Mouse (Mus musculus): ENCODE measurements around the gene Khdc4. TPM values are rescaled to one million over a fixed set of nuclear protein-coding genes. Genes with fewer than 3 reads are reported as not detected.
A peak's percentile ranks its signal among the peaks of the same experiment; 100 is the strongest.

The Khdc4 gene
- total RNA-seq, 2 experiments from 2014 or later = 55.1 to 55.5 TPM

GRCm38 (mm10) chr3:88758045-88758500 is 72.5 kb downstream of the Khdc4 start:
- no peak overlapping the region; the same call in 1 of the 2 replicates for H3K4me3 ChIP-seq
- peak; percentile 89 to 90 for DNase-seq (ENCODE audit: low spot score in 2 of 2)
- no peak for TF ChIP-seq CTCF (conservative IDR thresholded peaks at IDR 0.05)
- H3K27ac ChIP-seq = peak overlapping the region; percentile 88

DNA sequence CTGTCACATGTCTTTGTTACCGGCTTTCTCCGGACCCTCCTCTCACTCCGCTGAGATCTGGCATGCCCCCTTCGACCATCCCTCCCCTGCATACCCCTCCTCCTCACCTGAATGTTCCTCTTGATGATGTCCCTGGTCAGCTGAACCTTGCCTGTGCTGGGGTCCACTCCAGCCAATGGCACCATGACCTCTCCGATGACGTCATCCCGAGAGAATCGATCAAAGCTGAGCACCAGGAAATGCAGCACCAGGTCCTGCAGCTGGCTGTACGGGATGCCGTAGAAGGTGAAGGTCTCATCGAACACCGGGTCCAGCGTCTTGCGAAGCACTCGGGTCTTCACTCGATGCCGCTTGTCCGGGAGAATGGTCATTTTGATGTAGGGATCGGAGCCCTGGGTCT is 76.0 kb downstream of the Khdc4 start:
- Histone ChIP-seq H3K4me3 (no peak overlapping the region), H3K27ac (0 out of 2 replicates have a peak overlapping the region, but pooled peaks have one; percentile 1)
- DNase-seq (ENCODE audit: low spot score in 2 of 2) = no peak
- TF ChIP-seq CTCF (conservative IDR thresholded peaks at IDR 0.05) = no peak

DNA sequence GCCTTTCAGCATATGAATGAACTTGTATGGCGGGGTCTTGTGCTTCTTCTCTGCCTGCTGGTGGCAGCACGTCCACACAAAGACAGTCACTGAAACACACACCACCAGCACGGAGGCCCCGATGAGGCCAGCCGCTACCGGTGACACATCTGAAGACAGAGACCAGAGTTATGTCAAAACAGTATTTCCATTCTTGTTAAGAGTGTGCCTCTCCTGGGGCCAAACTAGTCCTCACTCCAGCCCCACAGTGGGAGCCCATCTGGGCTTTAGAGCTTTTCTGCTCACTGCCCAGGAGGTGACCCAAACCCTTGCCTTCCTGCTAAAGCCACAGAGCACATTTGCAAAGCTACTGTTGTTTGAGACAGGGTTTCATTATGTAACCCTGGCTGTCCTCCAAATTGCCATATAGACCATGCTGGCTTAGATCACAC is 76.8 kb downstream of the Khdc4 start:
- peak; percentile 57 for TF ChIP-seq CTCF (conservative IDR thresholded peaks at IDR 0.05)
- Histone ChIP-seq H3K27ac (peak overlapping the region; percentile 61), H3K4me3 (no peak overlapping the region)
- no peak for DNase-seq (ENCODE audit: low spot score in 2 of 2)

Other genes starting within 250 kb of the Khdc4 start
- gene Sema4a, start 224.6 kb upstream of the Khdc4 start, total RNA-seq (2021) = 10 to 100 TPM; 37.0 to 42.9 TPM
- 10 to 100 TPM; 34.6 to 36.1 TPM for gene Lmna, start 175.8 kb upstream of the Khdc4 start, total RNA-seq (2021)
- 1 to 10 TPM; 2.8 to 3.7 TPM for gene Mex3a, start 153.4 kb upstream of the Khdc4 start, total RNA-seq (2021)
- not detected for gene Rab25, start 137.5 kb upstream of the Khdc4 start, total RNA-seq (2021)
- 100 to 1,000 TPM in 1 of 2 experiments, 10 to 100 TPM in 1; 96.0 to 106 TPM for gene Lamtor2, start 132.7 kb upstream of the Khdc4 start, total RNA-seq (2021)
- 100 to 1,000 TPM; 110 to 116 TPM for gene Ubqln4, start 132.0 kb upstream of the Khdc4 start, total RNA-seq (2021)
- 10 to 100 TPM; 86.8 to 91.6 TPM for gene Ssr2, start 109.9 kb upstream of the Khdc4 start, total RNA-seq (2021)
- gene Arhgef2, start 79.8 kb upstream of the Khdc4 start, total RNA-seq (2021) = 100 to 1,000 TPM; 268 to 283 TPM
- gene Rxfp4, start 32.7 kb upstream of the Khdc4 start, total RNA-seq (2021) = not detected
- 10 to 100 TPM; 40.8 to 44.2 TPM for gene Rit1, start 31.0 kb downstream of the Khdc4 start, total RNA-seq (2021)
- gene Syt11, start 89.4 kb downstream of the Khdc4 start, total RNA-seq (2021) = 100 to 1,000 TPM; 473 to 514 TPM
- gene Gon4l, start 149.4 kb downstream of the Khdc4 start, total RNA-seq (2021) = 10 to 100 TPM; 45.0 to 49.7 TPM
- gene Msto1, start 228.2 kb downstream of the Khdc4 start, total RNA-seq (2021) = 10 to 100 TPM; 22.5 to 25.0 TPM

Measured in layer of hippocampus, adult 2 months (tissue).